Mouse (Mus musculus) C2C12 (cell line): ENCODE data around the gene Cdh1.

Experiments used
- CTCF ChIP-seq: IDR thresholded peaks from one replicate; pipeline ENCODE4 v1.5.1; 2011; ENCODE audit not compliant: control insufficient read depth, insufficient read depth, insufficient read length
- MYOD1 ChIP-seq: IDR thresholded peaks from one replicate; pipeline ENCODE4 v1.6.1; 2011; ENCODE audit warnings: low read depth; ENCODE audit not compliant: control insufficient read depth, insufficient read length
- USF1 ChIP-seq: IDR thresholded peaks from one replicate; pipeline ENCODE4 v1.6.1; 2011; ENCODE audit warnings: low read depth, mild to moderate bottlenecking, control low read depth, moderate library complexity

DNA sequence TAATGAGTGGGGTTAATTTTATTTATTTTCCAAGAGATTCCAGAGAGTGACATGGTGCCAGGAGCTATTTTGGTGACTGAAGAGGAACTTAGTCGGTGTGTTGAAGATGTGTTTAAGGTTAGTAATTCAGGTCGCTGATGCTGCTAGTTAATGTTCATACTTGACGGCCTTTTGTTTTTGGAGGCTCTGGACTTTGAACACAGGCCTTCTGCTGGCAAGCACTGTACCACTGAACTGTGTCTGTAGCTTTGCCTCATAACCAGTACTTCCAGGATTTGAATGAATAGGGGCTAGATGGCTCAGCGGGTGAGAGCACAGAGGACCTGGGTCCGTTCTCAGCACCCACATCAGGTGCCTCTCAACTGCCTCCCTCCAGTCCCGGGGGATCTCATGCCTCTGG is 97.0 kb downstream of the Cdh1 start:
- TF ChIP-seq CTCF (no peak), MYOD1 (no peak), USF1 (no peak)
